ENCODE assay signal across 16 mouse cellular contexts in the genomic region with DNA sequence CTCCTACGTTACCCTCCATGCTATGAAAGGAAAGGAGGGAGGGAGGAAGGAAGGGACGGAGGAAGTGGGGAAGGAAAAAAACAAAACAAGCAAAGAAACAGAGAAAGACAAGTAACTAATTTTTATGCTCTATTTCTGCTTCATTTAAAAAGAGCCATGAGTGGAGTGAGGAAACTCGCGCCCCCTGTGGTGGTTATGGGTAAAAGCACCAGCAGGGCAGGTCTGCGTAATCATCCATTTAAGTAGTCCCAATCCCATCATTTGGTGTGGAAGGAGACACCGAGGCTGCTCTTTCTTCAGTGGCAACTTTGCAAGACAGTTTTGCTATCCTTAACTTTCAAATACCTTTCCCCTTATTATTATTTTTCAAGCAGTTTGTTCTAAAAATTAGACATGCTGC.
DNase-seq lines count a peak whose midpoint lies in the region; ATAC-seq and TF ChIP-seq lines count a peak whose summit lies in the region.
"Had no signal": no experiment of that assay in that cellular context is flagged by ENCODE, and none has a peak within 500 bp of the region (broad histone marks: within the 10 kb centered on the region; RNA-seq: fewer than 3 reads in every experiment).

No protein-coding gene starts in this region.

- no peak overlapping the region for H3K9ac ChIP-seq in forebrain, postnatal 0 days
- H3K9ac ChIP-seq in forebrain, embryonic 12.5 days = no peak overlapping the region
- H3K9ac ChIP-seq: hindbrain, embryonic 12.5 days; limb, embryonic 13.5 days; neural tube, embryonic 15.5 days had no signal

- peak; percentile 24; the same call in 1 of the 2 replicates for TF ChIP-seq CTCF in forebrain, postnatal 0 days (IDR thresholded peaks at IDR 0.05; ENCODE audit: low read depth)

- ATAC-seq in forebrain, postnatal 0 days = no peak
- no peak for ATAC-seq in forebrain, embryonic 12.5 days (ENCODE audit: low FRiP score)
- ATAC-seq in megakaryocyte progenitor cell, adult 5-6 weeks (replicated peaks; ENCODE audit: poor library complexity) = 0 out of 2 replicates have a peak, but pooled peaks have one; percentile 37

- H3K36me3 ChIP-seq in forebrain, postnatal 0 days (ENCODE audit: insufficient read depth) = no peaks in the 10 kb centered on the region
- H3K36me3 ChIP-seq in forebrain, embryonic 12.5 days (replicated peaks) = no peaks in the 10 kb centered on the region
- H3K36me3 ChIP-seq: hindbrain, embryonic 12.5 days; limb, embryonic 13.5 days; neural tube, embryonic 15.5 days had no signal

- H3K9me3 ChIP-seq in forebrain, postnatal 0 days (ENCODE audit: low read length) = no peaks in the 10 kb centered on the region
- no peaks in the 10 kb centered on the region for H3K9me3 ChIP-seq in forebrain, embryonic 12.5 days
- H3K9me3 ChIP-seq: hindbrain, embryonic 12.5 days; limb, embryonic 13.5 days; neural tube, embryonic 15.5 days had no signal

- WGBS in forebrain, postnatal 0 days = 63% methylated on average over 6 of the region's 6 CpGs
- WGBS in forebrain, embryonic 12.5 days = 55% methylated on average over 6 of the region's 6 CpGs

- H3K4me2 ChIP-seq in forebrain, postnatal 0 days (ENCODE audit: low read depth) = no peak overlapping the region
- H3K4me2 ChIP-seq in forebrain, embryonic 12.5 days = no peak overlapping the region
- H3K4me2 ChIP-seq: heart, embryonic 11.5 days; hindbrain, embryonic 12.5 days; limb, embryonic 13.5 days; neural tube, embryonic 15.5 days had no signal

- H3K27ac ChIP-seq in forebrain, postnatal 0 days (ENCODE audit: low read depth, low read length) = no peak overlapping the region
- no peak overlapping the region for H3K27ac ChIP-seq in forebrain, embryonic 12.5 days
- H3K27ac ChIP-seq: hindbrain, embryonic 12.5 days; limb, embryonic 13.5 days; macrophage; neural tube, embryonic 15.5 days had no signal

- H3K27me3 ChIP-seq in forebrain, postnatal 0 days (ENCODE audit: insufficient read depth, low read length) = no peaks in the 10 kb centered on the region
- H3K27me3 ChIP-seq in forebrain, embryonic 12.5 days = no peaks in the 10 kb centered on the region
- H3K27me3 ChIP-seq: hindbrain, embryonic 12.5 days; neural tube, embryonic 15.5 days had no signal

- H3K4me1 ChIP-seq in forebrain, postnatal 0 days (ENCODE audit: insufficient read depth) = no peaks in the 10 kb centered on the region
- no peaks in the 10 kb centered on the region for H3K4me1 ChIP-seq in forebrain, embryonic 12.5 days
- H3K4me1 ChIP-seq: hindbrain, embryonic 12.5 days; limb, embryonic 13.5 days; neural tube, embryonic 15.5 days had no signal

- no peak for DNase-seq in forebrain, postnatal 0 days
- peak; percentile 6 for DNase-seq in left cerebral cortex, postnatal 4 days
- DNase-seq in left cerebral cortex, postnatal 36 days (ENCODE audit: low spot score in 2 of 2) = no peak
- peak; percentile 4 for DNase-seq in thymus, postnatal 14 days
- no peak for DNase-seq in thymus, postnatal 36 days
- DNase-seq in heart, adult 8-10 months (ENCODE audit: low spot score) = no peak
- DNase-seq: adrenal gland, postnatal 10 days; kidney, postnatal 10 days; thymus, adult 2 months had no signal

- no peak overlapping the region for H3K4me3 ChIP-seq in forebrain, postnatal 0 days (ENCODE audit: low read depth, low read length)
- no peak overlapping the region for H3K4me3 ChIP-seq in forebrain, embryonic 12.5 days (replicated peaks)
- H3K4me3 ChIP-seq: hindbrain, embryonic 12.5 days; limb, embryonic 13.5 days; neural tube, embryonic 15.5 days had no signal

- intact Hi-C loops in left cerebral cortex, postnatal 4 days (cut with DNase I) = no loop called here
- intact Hi-C loops in left cerebral cortex, postnatal 36 days (cut with DNase I) = no loop called here

Comparison
In these comparisons a context has a peak if more than half of its experiments do, and no peak if none do; other contexts are left out.
1. DNase-seq: peak in left cerebral cortex, postnatal 4 days (single experiment) and thymus, postnatal 14 days (single experiment); none in forebrain, postnatal 0 days (single experiment), left cerebral cortex, postnatal 36 days (0 of 2), thymus, postnatal 36 days (0 of 2) and heart, adult 8-10 months (single experiment).